Mouse (Mus musculus) mammary gland, adult 2 months (tissue): ENCODE measurements around the gene Gm21903. TPM values are rescaled to one million over a fixed set of nuclear protein-coding genes. Genes with fewer than 3 reads are reported as not detected.

Experiments used
- polyA plus RNA-seq: library from polyadenylated mRNA; depleted of rRNA; stranded (reverse); fragments of >200 nt; gene quantifications from 2 replicates; pipeline ENCODE4 v1.2.3, GENCODE M21; 2012; ENCODE audit warnings: low replicate concordance; rRNA removed

Gm21903 gene
- not detected in 2 replicates for polyA plus RNA-seq

GRCm38 (mm10) chr17:39043241-39043640 lies at the start of gene Gm21903:
Gene Gm21903, minus strand, starts transcription at chr17:39043341.

GRCm38 (mm10) chr17:39076937-39077336 lies 33.8 kb upstream of the Gm21903 start, which contains the start of gene Esp23:
Gene Esp23, minus strand, starts transcription at chr17:39077037.

GRCm38 (mm10) chr17:39036395-39036794 lies 6.7 kb downstream of the Gm21903 start, which contains the start of gene Esp24:
Gene Esp24, plus strand, starts transcription at chr17:39036695.

Other genes with a start within 250 kb of the Gm21903 start
- not detected in 2 replicates for gene Esp24, start 6.6 kb downstream of the Gm21903 start, polyA plus RNA-seq
- gene Esp23, start 33.7 kb upstream of the Gm21903 start, polyA plus RNA-seq, result not detected in 2 replicates
- not detected in 2 replicates for gene Esp22, start 52.0 kb upstream of the Gm21903 start, polyA plus RNA-seq